Mouse (Mus musculus) erythroid progenitor cell, adult 5-6 weeks (primary cell): ENCODE measurements around the gene Rtl8b. TPM values are rescaled to one million over a fixed set of nuclear protein-coding genes. Genes with fewer than 3 reads are reported as not detected.
"Not testable (repeated sequence)": the region's sequence is repeated elsewhere in the genome, so short reads cannot be mapped to it uniquely, and the experiment has no call there.

Experiments
- ATAC-seq: replicated peaks from 2 replicates; pipeline ENCODE4 v1.8.0; 2016; ENCODE audit warnings: moderate number of reproducible peaks, mild to moderate bottlenecking, moderate TSS enrichment, inconsistent platforms; ENCODE audit not compliant: poor library complexity, low FRiP score, severe bottlenecking
- total RNA-seq, 2 experiments: library from RNA; stranded (forward) in 1 of 2; stranded (reverse) in 1 of 2; fragments of 150-400 nt in 1 of 2; fragments of 186-747, 209-891 nt in 1 of 2; gene quantifications; 2 replicates each; pipeline versions ENCODE4 v1.2.3 to v1.2.4; 2015 to 2017; ENCODE audit warnings: low replicate concordance in 2 of 2

Rtl8b gene
- total RNA-seq (2015; ENCODE audit: low replicate concordance) (not detected in 2 replicates), total RNA-seq (2017; ENCODE audit: low replicate concordance) (2.6 TPM in 1 of 2 replicates, not detected in the other)

DNA sequence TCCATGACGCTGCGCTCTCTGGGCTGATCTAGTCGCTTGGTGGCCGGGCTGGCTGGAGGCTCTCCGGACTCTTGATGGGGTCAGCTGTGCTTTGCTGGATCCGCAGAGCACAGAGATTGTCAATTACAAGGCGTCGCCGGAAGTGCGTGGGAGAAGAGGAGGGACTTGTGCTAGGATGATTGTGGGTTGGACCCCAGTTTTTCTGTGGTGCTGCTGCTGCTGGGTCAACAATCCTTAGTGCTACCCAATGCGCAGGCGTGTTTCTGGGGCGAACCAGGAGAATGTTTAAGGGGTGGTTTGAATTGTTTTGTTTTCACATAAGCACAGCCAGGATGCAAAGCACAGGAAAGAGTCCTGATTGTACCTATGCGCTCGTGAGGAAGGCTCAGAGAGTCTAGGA is at the start of gene Rtl8b:
Gene Rtl8b, minus strand, starts transcription at position 115 of the 400 bp plus-strand sequence.
- no peak for ATAC-seq

DNA sequence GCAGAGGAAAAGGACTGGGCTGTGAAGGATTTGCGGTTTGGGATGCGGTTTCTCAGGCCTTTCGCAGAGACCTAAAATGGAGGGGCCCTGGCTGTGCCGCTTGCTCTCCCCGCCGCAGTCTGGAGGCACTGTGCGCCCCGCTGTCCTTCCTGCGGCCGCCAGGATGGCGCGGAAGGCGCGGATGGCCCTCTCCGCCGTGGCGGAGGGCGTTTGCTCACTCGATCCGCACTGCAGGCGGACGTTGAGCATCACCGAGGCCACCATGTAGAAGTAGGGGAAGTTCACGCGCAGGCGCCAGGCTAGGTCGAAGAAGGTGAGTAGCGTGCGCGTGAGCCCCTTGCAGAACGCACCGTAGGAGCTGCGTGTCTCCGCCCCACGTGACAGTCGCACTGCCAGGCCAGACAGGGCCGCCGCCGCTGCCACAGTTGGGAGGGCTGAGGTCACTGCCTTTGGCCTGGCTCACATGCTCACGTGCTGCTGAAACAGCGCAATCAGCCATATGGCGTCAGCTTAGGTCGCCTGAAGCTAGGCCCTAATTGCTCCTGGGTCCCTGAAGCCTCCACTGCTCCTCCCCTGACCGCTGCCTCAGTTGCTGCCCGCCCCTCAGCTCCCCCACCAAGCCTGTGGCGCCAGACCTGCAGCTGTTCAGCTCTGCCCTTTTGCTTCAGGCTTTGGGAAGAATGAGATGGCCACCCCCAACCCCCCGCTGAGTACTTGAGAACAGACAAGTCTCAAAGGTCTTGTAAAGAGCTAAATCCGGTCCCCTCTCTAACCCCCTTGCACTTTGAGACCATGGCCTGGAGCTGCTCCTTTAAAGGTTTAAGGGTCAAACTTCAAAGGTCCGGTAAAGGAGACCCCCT is 46.3 kb upstream of the Rtl8b start:
- no peak for ATAC-seq

DNA sequence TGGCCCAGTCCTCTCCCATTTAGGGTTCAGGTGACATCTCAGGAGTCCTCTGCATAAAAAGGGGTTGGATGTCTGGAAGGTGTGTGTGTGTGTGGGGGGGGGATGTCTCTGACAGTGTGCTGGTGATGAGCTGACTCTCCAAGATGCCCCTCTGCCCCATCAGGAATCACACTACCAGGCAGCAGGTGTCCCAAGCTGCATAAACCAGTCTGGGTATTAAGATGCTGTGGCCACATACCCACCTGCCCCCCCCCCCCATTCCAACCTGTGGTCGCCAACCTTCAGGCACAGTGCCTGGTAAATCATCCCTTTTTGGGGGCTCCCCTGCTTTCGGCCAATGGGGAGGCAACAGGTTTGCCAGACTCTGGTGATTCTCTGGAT is 45.7 kb upstream of the Rtl8b start:
- no peak for ATAC-seq

DNA sequence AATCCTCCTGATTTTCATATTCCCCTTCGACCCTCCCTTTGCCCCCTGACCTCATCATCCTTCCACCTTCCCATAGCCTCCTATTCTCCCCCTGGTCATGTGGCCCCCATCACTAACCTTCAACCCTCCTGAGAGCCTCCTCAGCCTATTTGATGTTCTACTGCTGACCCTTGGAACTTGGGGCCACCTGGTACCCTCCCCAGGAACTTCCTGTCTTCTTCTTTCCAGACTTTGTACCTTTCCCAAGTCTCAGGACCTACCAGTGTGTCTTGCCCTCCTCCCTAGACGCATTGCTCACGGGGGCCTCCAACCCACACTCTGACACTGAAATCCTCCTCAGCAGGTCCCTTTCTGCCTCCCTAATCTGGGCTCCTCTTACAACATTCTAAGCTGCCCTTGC is 32.5 kb upstream of the Rtl8b start:
- ATAC-seq = no peak

DNA sequence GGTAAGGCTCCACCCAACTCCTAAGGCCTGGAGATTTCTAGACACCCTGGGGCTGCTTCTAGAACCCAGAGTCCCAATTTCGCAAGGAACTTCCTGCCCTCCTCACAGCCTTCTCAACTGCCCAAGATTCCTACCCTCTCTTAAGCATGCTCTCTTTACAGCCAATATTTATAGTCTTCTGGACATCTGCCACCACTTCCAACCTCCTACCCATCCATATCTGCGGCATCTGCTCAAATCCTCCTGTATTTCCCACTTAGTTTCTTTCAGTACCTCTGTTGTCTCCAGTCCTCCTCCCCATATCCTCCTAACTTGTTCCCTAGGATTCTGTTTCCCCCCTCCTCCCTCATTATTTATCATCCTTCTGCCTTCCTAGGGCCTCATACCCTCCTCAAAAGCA is 29.0 kb upstream of the Rtl8b start:
- ATAC-seq = no peak

DNA sequence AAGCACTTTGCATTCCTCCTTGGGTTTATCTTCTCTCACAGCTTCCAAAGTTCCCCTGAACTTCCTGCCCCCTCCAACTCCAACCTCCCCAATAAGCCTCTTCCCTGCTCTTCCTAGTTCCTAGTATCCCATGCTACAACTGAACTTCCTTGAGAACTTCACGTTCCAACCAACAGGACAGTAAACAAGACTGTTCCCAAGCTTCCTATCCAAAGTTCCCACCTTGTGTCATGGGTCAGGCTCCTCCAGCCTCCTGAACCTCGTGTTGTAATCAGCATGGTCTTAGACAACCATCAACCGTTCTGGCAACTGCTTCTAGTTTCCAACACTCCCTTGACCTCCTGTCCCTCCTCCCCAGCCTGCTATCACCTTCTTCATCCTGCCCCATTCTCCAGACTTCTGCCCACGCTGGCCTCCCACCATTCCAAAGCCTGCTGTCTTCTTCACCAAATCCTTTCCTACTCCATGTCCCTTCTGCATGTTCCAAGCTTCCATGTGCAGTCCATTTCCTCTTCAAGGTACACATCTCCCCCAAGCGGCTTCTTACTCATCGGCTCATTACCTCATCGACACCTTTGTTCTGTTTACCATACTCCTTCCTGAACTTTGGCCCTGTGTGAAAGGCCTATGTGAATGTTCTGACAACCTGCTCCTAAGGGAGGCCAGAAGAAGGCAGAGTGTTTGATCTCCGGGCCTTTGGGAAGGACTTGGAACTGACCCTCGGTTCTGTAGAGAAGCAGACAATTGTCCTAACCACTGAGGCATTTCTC is 24.0 kb upstream of the Rtl8b start:
- no peak for ATAC-seq

DNA sequence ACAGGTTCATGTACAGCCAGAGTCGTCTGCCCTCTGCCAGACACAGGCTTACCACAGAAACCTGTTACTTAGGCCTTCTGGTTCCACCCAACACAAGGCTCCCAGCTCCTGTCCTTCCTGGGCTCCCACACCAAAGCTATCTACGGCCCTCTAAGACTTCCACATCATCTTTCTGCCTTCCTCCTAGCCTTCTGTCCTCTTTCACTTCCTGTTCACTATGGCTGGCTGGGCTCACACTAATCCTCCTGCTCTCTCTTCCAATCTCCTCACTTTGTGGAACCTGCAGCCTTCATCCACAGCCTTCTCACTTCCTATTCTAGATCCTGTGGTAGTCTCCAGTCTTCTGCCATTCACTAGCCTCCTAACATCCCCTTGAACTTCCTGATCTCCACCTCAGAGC is 22.9 kb upstream of the Rtl8b start:
- ATAC-seq = no peak

DNA sequence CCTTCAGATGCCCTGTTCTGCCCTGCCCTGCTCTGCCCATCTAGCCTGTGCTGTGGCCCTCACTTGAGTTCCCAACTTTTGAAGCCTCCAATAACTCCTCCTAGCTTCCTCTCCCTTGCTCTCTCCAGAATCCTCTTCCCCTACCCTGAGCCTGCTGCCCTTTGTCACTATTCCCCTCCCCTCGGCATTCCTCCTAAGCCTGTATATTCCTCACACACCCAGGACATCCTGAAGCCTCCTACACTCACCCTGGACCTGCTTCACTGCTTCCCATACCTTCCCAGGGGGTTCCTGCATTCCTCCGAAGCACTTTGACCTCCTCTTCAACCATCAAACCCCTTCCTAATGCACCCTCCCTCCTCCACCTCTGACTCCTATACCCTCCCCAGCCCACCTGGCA is 21.9 kb upstream of the Rtl8b start:
- no peak for ATAC-seq

DNA sequence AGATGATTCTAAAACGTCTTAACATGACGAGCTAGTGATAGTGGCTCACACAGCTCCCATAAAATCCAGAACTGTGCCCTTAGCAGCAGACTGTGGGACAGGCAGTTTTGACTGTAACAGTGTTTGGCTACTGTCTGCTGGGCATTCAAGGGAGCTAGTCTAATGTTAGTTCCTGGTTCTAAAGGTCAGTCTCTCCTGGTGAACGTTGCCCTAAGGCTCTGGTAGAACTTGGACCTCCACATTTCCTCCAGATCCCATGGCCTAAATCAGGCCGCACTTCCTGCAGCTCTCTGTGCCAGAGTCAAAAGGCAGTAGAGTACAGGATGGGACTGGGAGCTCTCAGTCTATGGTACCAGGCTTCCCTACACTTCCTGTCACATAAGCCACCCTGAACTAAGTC is 14.5 kb upstream of the Rtl8b start:
- not testable (repeated sequence) for ATAC-seq

DNA sequence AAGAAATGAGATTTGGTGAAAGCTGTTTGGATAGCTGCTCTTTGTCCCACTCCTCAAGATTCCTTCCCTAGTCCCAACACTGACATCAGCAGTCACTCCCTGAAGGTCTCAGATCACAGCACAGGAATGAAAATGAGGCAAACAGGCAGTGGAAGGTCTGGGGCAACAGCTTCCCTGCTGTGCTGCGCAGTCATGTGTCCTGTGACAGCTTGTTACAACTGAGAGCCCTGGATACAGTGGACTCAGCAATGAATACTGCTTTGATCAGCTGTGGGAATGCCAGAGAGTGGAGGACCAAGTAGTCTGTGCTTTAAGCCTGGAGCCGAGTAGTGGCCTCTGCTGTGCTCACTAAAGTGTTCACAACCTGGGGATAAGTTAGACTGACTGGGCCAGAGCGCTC is 12.4 kb upstream of the Rtl8b start:
- ATAC-seq = not testable (repeated sequence)

DNA sequence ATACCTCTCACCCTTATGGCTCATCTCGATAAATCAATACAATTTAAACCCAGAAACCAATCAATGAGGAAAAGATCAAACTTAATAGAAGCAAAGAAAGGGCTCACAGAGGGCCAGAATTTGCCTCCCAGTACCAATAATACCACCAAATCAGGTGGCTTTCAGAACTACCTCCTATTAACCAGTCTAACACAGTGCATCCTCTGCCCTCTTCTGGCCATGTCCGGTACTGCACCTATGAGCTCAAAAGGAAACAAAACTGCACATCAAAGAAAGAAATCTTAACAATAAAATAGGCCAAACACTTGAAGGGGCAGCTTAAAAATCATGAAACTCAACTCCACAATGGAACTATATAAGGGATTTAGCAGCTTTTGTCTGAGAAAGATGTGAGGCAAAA is 6.7 kb upstream of the Rtl8b start:
- not testable (repeated sequence) for ATAC-seq

DNA sequence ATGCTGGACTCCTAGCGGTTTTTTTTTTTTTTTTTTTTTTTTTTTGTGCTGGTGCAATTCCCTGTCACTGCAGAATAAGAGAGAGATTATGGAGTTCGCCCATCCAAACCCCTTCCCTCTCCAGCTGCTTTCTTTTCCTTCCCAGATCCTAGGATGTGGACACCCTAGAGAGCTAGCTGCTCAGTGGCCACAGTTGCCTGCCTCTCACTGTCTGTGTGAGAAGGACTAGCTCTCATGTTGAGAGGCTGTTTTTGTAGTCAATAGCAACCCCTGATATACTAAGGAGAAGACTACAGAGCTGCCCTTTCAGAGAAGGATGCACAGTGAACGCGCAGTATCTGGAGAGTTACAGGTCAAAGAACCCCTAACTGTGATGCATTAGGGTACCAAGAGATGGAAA is 488 bp upstream of the Rtl8b start:
- ATAC-seq = not testable (repeated sequence)

DNA sequence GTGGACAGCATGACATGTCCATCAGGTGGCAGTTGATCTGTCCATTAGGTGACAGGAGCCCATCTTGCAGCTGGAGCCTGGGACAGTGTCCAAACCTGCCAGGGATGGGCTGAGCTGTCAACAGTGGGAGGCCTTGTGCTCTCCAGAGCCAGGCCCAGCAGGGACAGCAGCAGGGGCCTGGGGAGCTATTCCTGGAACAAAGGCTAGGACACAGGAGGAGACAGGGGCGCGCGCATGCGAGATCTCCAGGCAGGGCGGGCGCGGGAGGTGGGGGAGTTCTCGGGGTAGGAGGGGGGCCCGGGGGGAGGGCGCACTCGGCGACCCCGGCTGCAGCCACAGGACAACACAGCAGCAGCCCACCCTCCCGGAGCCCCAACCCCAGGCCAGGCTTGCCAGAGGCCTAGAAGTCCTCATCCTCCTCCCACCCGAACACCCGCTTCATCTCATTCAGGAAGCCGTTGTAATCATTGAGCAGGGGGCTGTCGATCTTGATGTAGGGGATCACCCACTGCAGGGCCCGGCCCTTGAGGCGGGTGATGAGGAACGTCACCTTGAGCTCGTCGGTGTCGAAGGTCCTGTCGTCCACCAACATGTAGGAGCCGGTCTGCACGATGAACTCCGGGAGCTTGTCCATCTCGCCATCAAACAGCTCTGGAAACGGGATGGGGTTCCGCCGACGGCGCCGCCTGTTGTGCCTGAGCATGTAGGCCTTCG is 494 bp downstream of the Rtl8b start:
- ATAC-seq = not testable (repeated sequence)

DNA sequence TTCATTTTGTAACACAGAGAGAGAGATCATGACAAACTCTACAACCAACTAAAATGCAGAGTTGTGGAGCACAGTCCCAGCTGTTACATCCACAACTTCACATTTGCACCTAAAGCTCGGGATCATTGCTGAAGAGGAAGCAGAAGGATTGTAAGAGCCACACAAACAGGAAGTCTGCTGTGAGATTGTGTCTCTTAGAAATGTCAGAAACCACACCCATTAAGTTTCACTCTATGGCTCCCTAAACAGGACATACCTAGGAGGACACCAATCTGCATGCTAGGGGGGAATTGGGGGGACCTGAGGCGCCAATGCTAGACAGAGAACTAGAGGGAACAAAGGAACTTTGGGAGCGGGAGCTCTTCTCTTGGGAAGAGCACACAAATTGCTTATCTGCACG is 17.3 kb downstream of the Rtl8b start:
- not testable (repeated sequence) for ATAC-seq

DNA sequence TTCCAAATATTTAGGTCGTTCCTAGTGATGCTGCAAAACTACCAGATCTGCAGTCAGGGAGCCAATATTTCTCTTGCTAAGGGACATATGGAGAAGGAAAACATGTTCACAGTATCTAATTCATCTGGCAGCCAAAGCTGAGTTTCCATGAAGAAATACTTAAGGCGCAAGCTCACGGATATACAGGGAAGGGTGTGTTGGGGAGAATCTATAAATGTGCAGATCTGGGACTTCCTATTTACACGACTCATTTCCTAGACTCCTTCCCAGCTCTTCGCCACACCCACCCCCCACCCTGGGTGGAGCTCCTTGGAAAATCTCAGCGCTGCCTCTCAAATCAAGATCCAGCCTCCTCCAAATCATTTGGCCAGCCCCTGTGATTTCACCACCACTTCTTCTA is 24.3 kb downstream of the Rtl8b start:
- no peak for ATAC-seq

DNA sequence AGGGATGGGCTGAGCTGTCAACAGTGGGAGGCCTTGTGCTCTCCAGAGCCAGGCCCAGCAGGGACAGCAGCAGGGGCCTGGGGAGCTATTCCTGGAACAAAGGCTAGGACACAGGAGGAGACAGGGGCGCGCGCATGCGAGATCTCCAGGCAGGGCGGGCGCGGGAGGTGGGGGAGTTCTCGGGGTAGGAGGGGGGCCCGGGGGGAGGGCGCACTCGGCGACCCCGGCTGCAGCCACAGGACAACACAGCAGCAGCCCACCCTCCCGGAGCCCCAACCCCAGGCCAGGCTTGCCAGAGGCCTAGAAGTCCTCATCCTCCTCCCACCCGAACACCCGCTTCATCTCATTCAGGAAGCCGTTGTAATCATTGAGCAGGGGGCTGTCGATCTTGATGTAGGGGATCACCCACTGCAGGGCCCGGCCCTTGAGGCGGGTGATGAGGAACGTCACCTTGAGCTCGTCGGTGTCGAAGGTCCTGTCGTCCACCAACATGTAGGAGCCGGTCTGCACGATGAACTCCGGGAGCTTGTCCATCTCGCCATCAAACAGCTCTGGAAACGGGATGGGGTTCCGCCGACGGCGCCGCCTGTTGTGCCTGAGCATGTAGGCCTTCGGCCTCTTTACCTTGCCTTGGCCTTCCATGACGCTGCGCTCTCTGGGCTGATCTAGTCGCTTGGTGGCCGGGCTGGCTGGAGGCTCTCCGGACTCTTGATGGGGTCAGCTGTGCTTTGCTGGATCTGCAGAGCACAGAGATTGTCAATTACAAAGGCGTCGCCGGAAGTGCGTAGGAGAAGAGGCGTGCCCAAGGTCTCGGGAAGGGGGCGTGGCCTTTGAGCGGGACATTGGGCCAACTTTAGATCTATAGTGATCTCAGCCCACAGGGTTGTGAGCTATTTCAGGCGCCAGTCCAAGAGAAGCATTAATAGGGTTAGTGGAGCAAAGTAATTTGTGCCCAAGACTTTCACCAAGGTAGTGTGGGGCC is 26.9 kb downstream of the Rtl8b start, which contains the start of gene Rtl8a:
Gene Rtl8a, minus strand, starts transcription at position 703 of the 982 bp plus-strand sequence.
- ATAC-seq = not testable (repeated sequence)

DNA sequence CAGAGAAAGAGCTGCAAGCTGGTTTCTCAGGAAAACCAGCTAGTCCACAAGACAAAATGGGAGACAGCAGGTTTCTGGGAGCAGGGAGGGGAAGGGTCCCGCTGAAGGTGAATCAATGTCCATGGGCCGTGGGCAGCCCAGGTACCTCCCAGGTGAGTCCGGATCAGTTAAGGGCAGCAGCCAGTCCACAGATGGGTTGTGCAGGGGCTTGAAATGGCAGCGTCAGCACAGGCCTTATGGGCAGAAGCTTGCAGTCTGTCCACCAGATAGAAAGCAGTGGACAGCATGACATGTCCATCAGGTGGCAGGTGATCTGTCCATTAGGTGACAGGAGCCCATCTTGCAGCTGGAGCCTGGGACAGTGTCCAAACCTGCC is 27.6 kb downstream of the Rtl8b start:
- not testable (repeated sequence) for ATAC-seq

DNA sequence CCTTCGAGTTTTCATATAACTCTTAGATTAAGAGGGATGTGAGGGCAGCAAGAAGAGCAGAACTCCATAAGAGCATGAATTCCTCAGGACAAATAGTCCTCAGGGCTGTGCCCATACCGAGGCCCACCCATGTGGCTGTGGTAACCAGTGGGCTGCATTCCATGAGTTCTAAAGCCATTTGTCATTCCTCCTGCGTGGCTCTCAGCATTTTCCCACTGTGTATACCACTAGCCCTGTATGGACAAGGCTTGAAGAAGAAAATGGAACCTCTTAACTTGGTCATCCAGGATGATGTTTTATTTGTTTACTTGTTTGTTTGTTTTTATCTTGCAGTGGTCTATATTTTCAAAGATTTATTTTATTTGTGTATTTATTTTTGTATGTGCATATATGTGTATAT is 32.1 kb downstream of the Rtl8b start:
- not testable (repeated sequence) for ATAC-seq
